Mouse (Mus musculus) 3T3-L1 (cell line): ENCODE data around the gene Phf11a.
A peak's percentile ranks its signal among the peaks of the same experiment; 100 is the strongest.
"Not testable (repeated sequence)": the region's sequence is repeated elsewhere in the genome, so short reads cannot be mapped to it uniquely, and the experiment has no call there.

Experiments
- DNase-seq: peaks from one replicate; pipeline ENCODE4 v3.0.0-alpha.2; 2015; ENCODE audit warnings: low read depth, low spot score

Gene Phf11a

GRCm38 (mm10) chr14:59297391-59297790 lies at the start of gene Phf11a:
Gene Phf11a, minus strand, starts transcription at chr14:59297522.
- DNase-seq, result peak; percentile 29

- DNase-seq, result peak; percentile 45
These were observed 43.9 kb upstream of the Phf11a start, which contains the start of gene Phf11b for GRCm38 (mm10) chr14:59341189-59341588. Gene Phf11b, minus strand, starts transcription at chr14:59341351.

DNA sequence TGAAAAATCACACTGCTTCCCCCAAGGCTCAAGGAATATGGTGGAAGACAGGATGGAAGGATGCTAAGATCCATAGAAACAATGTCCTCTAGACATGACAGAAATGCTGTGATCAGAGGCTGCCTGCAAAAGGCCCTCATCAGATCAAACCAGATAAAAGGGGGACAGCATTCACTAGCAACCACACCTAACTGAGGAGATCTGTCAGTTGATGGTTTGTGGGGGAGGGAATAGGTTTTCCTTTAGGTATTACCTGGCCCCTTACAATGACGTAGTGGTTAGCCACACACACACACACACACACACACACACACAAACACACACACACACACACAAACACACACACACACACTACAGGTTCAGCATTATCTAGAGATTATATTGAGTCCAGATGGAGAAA lies 42.2 kb upstream of the Phf11a start:
- no peak for DNase-seq

DNA sequence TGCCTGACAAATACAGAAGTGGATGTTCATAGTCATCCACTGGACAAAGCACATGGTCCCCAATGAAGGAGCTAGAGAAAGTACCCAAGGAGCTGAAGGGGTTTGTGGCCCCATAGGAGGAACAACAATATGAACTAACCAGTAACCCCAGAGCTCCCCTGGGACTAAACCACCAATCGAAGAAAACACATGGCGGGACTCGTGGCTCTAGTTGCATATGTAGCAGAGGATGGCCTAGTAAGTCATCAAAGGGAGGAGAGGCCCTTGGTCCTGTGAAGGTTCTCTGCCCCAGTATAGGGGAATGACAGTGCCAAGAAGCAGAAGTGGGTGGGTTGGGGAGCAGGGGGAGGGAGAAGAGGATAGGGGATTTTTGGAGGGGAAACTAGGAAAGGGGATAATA lies 38.7 kb upstream of the Phf11a start:
- DNase-seq, result not testable (repeated sequence)

DNA sequence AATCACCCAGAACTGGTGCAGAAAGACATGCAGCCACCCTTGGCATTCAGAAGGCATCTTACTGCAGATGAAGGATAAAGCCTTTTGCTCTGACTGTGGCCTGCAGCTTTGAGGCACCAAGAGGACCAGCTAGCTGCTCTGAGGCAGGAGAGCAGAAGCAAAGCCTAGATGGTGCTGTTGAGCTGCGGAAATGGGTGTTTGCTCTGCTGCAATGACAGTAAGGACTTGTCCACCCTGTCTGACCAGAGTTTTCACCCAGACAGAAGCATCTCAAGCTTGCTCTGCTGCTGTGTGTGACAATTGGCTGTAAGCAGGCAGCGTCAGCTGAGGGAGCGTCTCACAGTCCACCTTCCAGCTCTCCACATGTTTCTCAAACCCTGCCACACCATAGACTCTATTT lies 33.2 kb upstream of the Phf11a start:
- peak; percentile 41 for DNase-seq

DNA sequence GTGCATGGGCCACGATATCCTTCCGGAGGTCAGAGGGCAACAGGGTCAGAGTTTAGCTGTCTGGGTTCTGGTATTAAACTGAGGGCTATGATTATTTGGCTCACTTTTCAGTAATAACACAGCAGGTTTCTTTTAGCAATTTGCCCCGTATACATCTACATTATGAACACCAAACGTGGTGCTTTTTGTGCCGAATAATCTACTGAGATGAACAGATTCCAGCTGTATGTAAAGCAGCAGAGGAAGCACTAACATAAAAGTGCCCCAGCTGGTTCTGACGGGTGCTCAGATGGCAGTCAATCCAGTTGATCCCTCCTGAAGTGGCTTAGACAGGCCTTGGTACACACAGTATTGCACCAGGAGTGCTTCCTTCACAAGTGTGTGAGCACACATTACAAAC lies 22.6 kb upstream of the Phf11a start:
- not testable (repeated sequence) for DNase-seq

GRCm38 (mm10) chr14:59319036-59319435 lies 21.7 kb upstream of the Phf11a start:
- not testable (repeated sequence) for DNase-seq

GRCm38 (mm10) chr14:59291769-59292168 lies 5.6 kb downstream of the Phf11a start:
- not testable (repeated sequence) for DNase-seq

GRCm38 (mm10) chr14:59274961-59275360 lies 22.4 kb downstream of the Phf11a start:
- DNase-seq, result not testable (repeated sequence)

- DNase-seq, result peak; percentile 56
These were observed 37.3 kb downstream of the Phf11a start, which contains the start of gene Gm6904 for GRCm38 (mm10) chr14:59260056-59260455. Gene Gm6904, minus strand, starts transcription at chr14:59260216.

- DNase-seq, result not testable (repeated sequence)
These were observed 41.5 kb downstream of the Phf11a start for GRCm38 (mm10) chr14:59255861-59256260.

GRCm38 (mm10) chr14:59250350-59250749 lies 47.0 kb downstream of the Phf11a start:
- peak; percentile 36 for DNase-seq

GRCm38 (mm10) chr14:59233635-59234034 lies 63.7 kb downstream of the Phf11a start:
- no peak for DNase-seq

DNA sequence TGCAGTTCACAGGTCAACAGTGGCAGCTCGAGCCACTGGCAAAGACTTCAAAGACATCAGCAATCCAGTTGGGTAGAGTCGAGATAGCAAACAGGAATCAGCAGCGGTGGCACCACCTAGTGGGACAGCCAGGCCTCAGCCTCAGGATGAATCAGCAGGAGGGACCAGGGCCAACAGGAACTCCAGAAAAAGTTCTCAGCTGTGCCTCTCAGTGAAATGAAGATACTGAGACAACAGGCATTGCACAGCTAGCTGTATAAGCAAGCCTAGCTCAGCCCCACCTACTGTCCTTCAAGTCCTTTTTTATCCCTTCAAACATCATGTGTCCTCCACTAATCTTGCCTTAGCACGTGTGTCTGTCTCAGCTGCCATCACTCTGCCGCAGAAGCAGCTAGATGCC lies 65.3 kb downstream of the Phf11a start:
- peak; percentile 63 for DNase-seq

- no peak for DNase-seq
These were observed 66.9 kb downstream of the Phf11a start for GRCm38 (mm10) chr14:59230331-59230966.

DNA sequence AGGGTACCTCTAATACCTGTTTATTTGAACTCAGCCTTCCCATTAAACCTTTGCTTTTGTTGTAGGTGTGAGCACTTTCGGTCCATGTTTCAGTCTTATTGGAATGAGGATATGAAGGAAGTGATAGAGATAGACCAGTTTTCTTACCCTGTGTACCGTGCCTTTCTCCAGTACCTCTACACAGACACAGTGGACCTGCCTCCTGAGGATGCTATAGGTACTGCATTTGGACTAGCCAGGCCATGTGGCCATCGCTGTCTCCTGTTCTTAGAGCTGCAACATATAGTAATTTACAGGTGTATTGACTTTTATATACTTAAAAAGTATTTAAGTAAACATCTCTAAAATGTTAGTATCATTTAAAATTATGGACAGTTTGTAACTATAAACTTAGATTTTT lies 67.5 kb downstream of the Phf11a start:
- peak; percentile 23 for DNase-seq
